Mouse (Mus musculus) Patski (cell line): ENCODE data around the gene Tmem200a. TPM values are rescaled to one million over a fixed set of nuclear protein-coding genes. Genes with fewer than 3 reads are reported as not detected.

ENCODE experiments used
- ATAC-seq: fragments of 100-300 bp; one replicate; pipeline ENCODE4 v1.8.0; 2021
- CTCF ChIA-PET: fragments of 350-600 bp; sonication (Branson Sonifier 250); formaldehyde crosslinking; loops from one replicate; lab custom pipeline; 2022; ENCODE audit warnings: inconsistent platforms; lab: Charles Lee
- POLR2A ChIA-PET: fragments of 350-600 bp; sonication (Branson Sonifier 250); formaldehyde crosslinking; loops from one replicate; lab custom pipeline; 2022; ENCODE audit warnings: antibody characterized with exemption, inconsistent platforms; lab: Charles Lee
- DNase-seq: peaks from one replicate; pipeline ENCODE4 v3.0.0-alpha.2; 2011; ENCODE audit warnings: low read depth, low spot score
- H3K27me3 ChIP-seq: fragments of 371-371 bp; one replicate; pipeline ENCODE4 v1.5.1; 2021
- CTCF ChIP-seq: fragments of 100-300 bp; IDR thresholded peaks from one replicate; pipeline ENCODE4 v1.5.1; 2021
- in situ Hi-C: fragments of 300-500 bp; cut with MboI; formaldehyde crosslinking; loops from 3 replicates; pipeline ENCODE4 v1.11.1; 2018; ENCODE audit warnings: low pct_unique_long_range_greater_than_20kb, mixed read lengths
- polyA plus RNA-seq: library from polyadenylated mRNA; unstranded; gene quantifications from one replicate; pipeline ENCODE4 v1.2.3, GENCODE M21; 2021

Tmem200a gene
- polyA plus RNA-seq, 1 experiment from 2014 or later = not detected

GRCm38 (mm10) chr10:26063071-26063470 is 15.8 kb downstream of the Tmem200a start:
- DNase-seq (no peak), ATAC-seq (no peak)
- ChIA-PET CTCF (no interaction called here), POLR2A (no interaction called here)
- in situ Hi-C loops = no loop called here
- no peak for TF ChIP-seq CTCF
- H3K27me3 ChIP-seq = no peaks in the 10 kb centered on the region

- ATAC-seq (no peak), DNase-seq (no peak)
- no peak for TF ChIP-seq CTCF
- peaks cover 6% of the 10 kb centered on the region for H3K27me3 ChIP-seq
- in situ Hi-C loops = no loop called here
- ChIA-PET CTCF (no interaction called here), POLR2A (no interaction called here)
Observed at GRCm38 (mm10) chr10:26059662-26060307, 19.1 kb downstream of the Tmem200a start.

- no peak for TF ChIP-seq CTCF
Observed at GRCm38 (mm10) chr10:26051177-26051576, 27.7 kb downstream of the Tmem200a start.

GRCm38 (mm10) chr10:26034931-26035330 is 43.9 kb downstream of the Tmem200a start:
- no peaks in the 10 kb centered on the region for H3K27me3 ChIP-seq
- DNase-seq (no peak), ATAC-seq (no peak)
- TF ChIP-seq CTCF = no peak
- ChIA-PET CTCF (no interaction called here), POLR2A (no interaction called here)
- in situ Hi-C loops = no loop called here

More at GRCm38 (mm10) chr10:26051177-26051576, 27.7 kb downstream of the Tmem200a start:
- in situ Hi-C loops = no loop called here
- DNase-seq = no peak
- peaks cover 11% of the 10 kb centered on the region for H3K27me3 ChIP-seq
- ChIA-PET CTCF (no interaction called here), POLR2A (interaction anchor here (0.6 kb wide), 1 partner anchor 64 kb away, joined by 5 read pairs; no protein-coding TSS in a partner anchor)
- ATAC-seq = no peak

- POLR2A ChIA-PET = no interaction called here
- in situ Hi-C loops = no loop called here
- ATAC-seq (no peak), DNase-seq (no peak)
- CTCF ChIA-PET = no interaction called here
- no peak for TF ChIP-seq CTCF
- H3K27me3 ChIP-seq = peaks cover 5% of the 10 kb centered on the region
Observed at GRCm38 (mm10) chr10:26018740-26019139, 60.1 kb downstream of the Tmem200a start.

- ATAC-seq (no peak), DNase-seq (no peak)
- H3K27me3 ChIP-seq = peaks cover 5% of the 10 kb centered on the region
- TF ChIP-seq CTCF = no peak
- ChIA-PET CTCF (interaction anchor here (0.8 kb wide), 1 partner anchor 17 kb away, joined by 4 read pairs; no protein-coding TSS in a partner anchor), POLR2A (no interaction called here)
- in situ Hi-C loops = no loop called here
Observed at GRCm38 (mm10) chr10:26014298-26014697, 64.6 kb downstream of the Tmem200a start.

- CTCF ChIA-PET = no interaction called here
- POLR2A ChIA-PET = no interaction called here
- H3K27me3 ChIP-seq = peaks cover 4% of the 10 kb centered on the region
- ATAC-seq (no peak), DNase-seq (no peak)
- no peak for TF ChIP-seq CTCF
- in situ Hi-C loops = no loop called here
Observed at GRCm38 (mm10) chr10:26008948-26009347, 69.9 kb downstream of the Tmem200a start.

GRCm38 (mm10) chr10:26005471-26005870 is 73.4 kb downstream of the Tmem200a start:
- peaks cover 4% of the 10 kb centered on the region for H3K27me3 ChIP-seq
- DNase-seq = no peak
- no peak for ATAC-seq
- in situ Hi-C loops = no loop called here
- ChIA-PET CTCF (no interaction called here), POLR2A (no interaction called here)
- no peak for TF ChIP-seq CTCF

- no peak for ATAC-seq
- in situ Hi-C loops = no loop called here
- POLR2A ChIA-PET = no interaction called here
- no peaks in the 10 kb centered on the region for H3K27me3 ChIP-seq
- DNase-seq = no peak
- TF ChIP-seq CTCF = no peak
- CTCF ChIA-PET = no interaction called here
Observed at GRCm38 (mm10) chr10:26000893-26001292, 78.0 kb downstream of the Tmem200a start.

GRCm38 (mm10) chr10:25999291-25999930 is 79.4 kb downstream of the Tmem200a start:
- CTCF ChIA-PET = interaction anchor here (0.7 kb wide), 1 partner anchor 12 kb away, joined by 3 read pairs; no protein-coding TSS in a partner anchor
- no peaks in the 10 kb centered on the region for H3K27me3 ChIP-seq
- DNase-seq (no peak), ATAC-seq (no peak)
- POLR2A ChIA-PET = no interaction called here
- no peak for TF ChIP-seq CTCF
- in situ Hi-C loops = no loop called here

GRCm38 (mm10) chr10:25984056-25984455 is 94.8 kb downstream of the Tmem200a start:
- ChIA-PET CTCF (no interaction called here), POLR2A (no interaction called here)
- no peak for DNase-seq
- TF ChIP-seq CTCF = no peak
- peaks cover 19% of the 10 kb centered on the region for H3K27me3 ChIP-seq
- no peak for ATAC-seq
- in situ Hi-C loops = no loop called here
